Mouse (Mus musculus) kidney, adult 2 months (tissue): Measurements from ENCODE around the gene Acsm5. TPM values are rescaled to one million over a fixed set of nuclear protein-coding genes. Genes with fewer than 3 reads are reported as not detected.
A peak's percentile ranks its signal among the peaks of the same experiment; 100 is the strongest.

ENCODE experiments used
- DNase-seq: peaks from one replicate; pipeline ENCODE4 v3.0.0; 2021
- H3K27ac ChIP-seq: fragments of 200-500 bp; 2 replicates; pipeline ENCODE4 v1.5.1; 2012; ENCODE audit warnings: low read depth, low read length, control low read depth, inconsistent platforms; ENCODE audit not compliant: insufficient read depth
- H3K27me3 ChIP-seq: fragments of 200-500 bp; replicated peaks from 2 replicates; pipeline ENCODE4 v1.6.1; 2012; ENCODE audit warnings: mild to moderate bottlenecking, moderate library complexity, low read length, inconsistent platforms; ENCODE audit not compliant: control insufficient read depth, insufficient read depth
- H3K36me3 ChIP-seq: fragments of 200-500 bp; 2 replicates; pipeline ENCODE4 v1.6.1; 2012; ENCODE audit warnings: mild to moderate bottlenecking, moderate library complexity, low read length, inconsistent platforms; ENCODE audit not compliant: control insufficient read depth, insufficient read depth
- H3K4me1 ChIP-seq: fragments of 200-500 bp; 2 replicates; pipeline ENCODE4 v1.6.1; 2011; ENCODE audit warnings: low read length; ENCODE audit not compliant: control insufficient read depth, insufficient read depth
- H3K4me3 ChIP-seq: fragments of 200-500 bp; 2 replicates; pipeline ENCODE4 v1.5.1; 2011; ENCODE audit warnings: mild to moderate bottlenecking, low read depth, low read length, control low read depth; ENCODE audit not compliant: insufficient read depth
- CTCF ChIP-seq: fragments of 200-500 bp; conservative IDR thresholded peaks from 2 replicates; pipeline ENCODE4 v1.5.1; 2011; ENCODE audit warnings: low read depth, mild to moderate bottlenecking, control low read depth, low read length, moderate library complexity, mixed read lengths; ENCODE audit not compliant: insufficient read depth, insufficient read length
- POLR2A ChIP-seq: fragments of 200-500 bp; IDR thresholded peaks from one replicate; pipeline ENCODE4 v1.6.1; 2011; ENCODE audit warnings: low read depth, low read length, control low read depth
- WGBS: fragments of 180-500 bp; shearing (Covaris S2); methylation state at CpG from one replicate; pipeline ENCODE4 v1.1.7; 2018; 5-methylcytosine and 5-hydroxymethylcytosine counted together
- polyA plus RNA-seq: library from polyadenylated mRNA; depleted of rRNA; stranded (reverse); fragments of >200 nt; gene quantifications from 2 replicates; pipeline ENCODE4 v1.2.3, GENCODE M21; 2012

Gene Acsm5
- polyA plus RNA-seq, 1 experiment = 78.2 TPM

DNA sequence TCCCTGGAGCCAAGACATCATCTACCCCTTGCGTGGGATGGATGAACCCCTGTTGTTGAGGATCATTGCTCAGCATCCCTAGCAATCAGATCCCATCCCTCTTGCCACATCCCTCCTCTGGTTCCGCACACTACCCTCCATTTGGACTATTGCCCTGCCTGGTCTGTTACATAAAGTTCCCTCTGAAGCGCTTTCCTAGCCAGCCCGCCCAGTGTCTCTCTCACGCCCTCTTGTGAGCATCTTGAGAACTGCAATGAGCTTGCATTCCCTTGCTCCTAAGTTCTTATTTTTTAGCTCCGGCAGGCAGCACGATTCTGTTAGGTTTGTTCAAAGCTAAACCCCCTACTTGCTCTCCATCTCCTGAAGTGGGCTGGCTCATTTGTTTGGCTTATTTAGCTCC is 6.2 kb upstream of the Acsm5 start:
- no peaks in the 10 kb centered on the region for H3K27me3 ChIP-seq
- DNase-seq = peak; percentile 93
- H3K36me3 ChIP-seq = no peaks in the 10 kb centered on the region
- H3K27ac ChIP-seq = peak overlapping the region; percentile 22
- H3K4me3 ChIP-seq = no peak overlapping the region
- H3K4me1 ChIP-seq = peaks cover 11% of the 10 kb centered on the region; the same call in 1 of the 2 replicates
- TF ChIP-seq POLR2A (no peak), CTCF (peak; percentile 93)
- 14% methylated on average over 7 of the region's 7 CpGs for WGBS

DNA sequence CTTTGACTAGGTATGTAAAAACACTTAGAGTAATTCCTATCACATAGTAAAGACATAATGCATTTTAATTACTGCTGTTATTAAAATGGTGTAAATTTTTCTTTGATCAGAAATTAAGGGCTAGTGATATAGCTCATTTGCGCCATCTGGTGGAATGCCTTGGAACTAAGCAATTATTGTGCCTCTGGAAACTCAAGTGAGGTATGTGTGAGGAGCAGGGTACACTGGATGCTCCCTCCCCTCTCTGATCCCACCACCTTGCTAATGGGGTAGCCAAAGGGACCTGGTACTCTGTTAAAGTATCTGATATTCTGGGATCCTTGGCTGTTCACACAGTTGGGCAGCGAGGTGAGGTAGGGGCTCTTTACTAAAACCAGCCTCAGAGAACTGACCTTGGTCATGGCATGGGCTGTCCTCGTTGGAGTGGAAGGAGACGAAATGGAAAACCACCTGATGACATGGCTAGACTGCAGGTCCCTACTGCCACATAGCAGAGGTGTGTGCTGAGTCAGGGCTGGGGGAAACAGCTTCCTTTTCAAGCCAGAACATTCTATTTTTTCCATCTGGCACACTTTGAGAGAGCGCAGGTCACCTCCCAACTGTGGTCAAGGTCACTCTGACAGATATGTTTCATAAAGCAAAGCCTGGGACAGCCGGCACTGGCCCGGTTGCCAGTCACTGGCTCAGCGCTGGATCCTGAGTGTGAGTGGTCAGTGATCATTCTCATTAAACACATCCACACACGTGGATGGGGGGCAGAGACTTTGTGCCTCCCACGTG is 3.6 kb upstream of the Acsm5 start:
- H3K4me1 ChIP-seq = peaks cover 11% of the 10 kb centered on the region; the same call in 1 of the 2 replicates
- no peaks in the 10 kb centered on the region for H3K27me3 ChIP-seq
- peak; percentile 63 for DNase-seq
- no peak overlapping the region for H3K4me3 ChIP-seq
- H3K27ac ChIP-seq = no peak overlapping the region
- WGBS = 52% methylated on average over 10 of the region's 10 CpGs
- H3K36me3 ChIP-seq = no peaks in the 10 kb centered on the region
- TF ChIP-seq CTCF (peak; percentile 43), POLR2A (no peak)

DNA sequence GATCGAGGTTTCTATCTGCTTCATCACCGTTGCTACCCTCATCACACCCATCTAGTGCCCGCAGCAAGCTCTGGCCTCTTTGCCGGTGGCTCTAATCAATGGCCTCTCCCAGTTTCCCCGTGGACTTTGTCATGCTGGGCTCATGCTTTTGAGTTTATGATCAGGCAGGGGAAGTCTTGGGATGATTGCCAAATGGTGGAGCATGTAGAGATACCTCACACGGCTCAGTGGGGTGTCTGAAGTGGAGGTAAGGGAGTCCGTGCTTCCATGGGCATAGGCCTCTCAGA is 3.0 kb upstream of the Acsm5 start:
- Histone ChIP-seq H3K36me3 (no peaks in the 10 kb centered on the region), H3K27ac (no peak overlapping the region), H3K4me1 (peaks cover 11% of the 10 kb centered on the region; the same call in 1 of the 2 replicates), H3K27me3 (no peaks in the 10 kb centered on the region), H3K4me3 (no peak overlapping the region)
- WGBS = 72% methylated on average over 7 of the region's 7 CpGs
- no peak for DNase-seq
- TF ChIP-seq POLR2A = no peak
- no peak for TF ChIP-seq CTCF

DNA sequence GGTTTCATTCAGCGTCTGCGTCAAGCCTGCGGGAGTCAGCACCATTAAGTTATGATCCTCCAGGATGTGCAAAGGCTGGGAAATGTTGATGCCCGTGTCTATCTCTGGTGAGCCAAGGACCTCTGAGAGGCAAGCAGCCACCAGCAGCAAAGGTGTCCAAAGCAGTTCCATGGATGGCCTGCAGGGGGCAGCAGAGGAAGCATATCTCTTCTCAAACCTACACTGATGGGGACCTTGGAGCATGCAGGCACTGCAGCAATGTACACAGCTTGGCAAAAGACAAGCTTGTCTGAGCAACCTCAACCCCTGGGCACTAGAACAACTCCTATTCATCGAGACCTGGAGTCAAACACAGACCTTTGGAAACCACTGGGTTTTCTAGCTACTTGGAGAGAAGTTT is 391 bp downstream of the Acsm5 start:
- Histone ChIP-seq H3K27me3 (no peaks in the 10 kb centered on the region), H3K36me3 (no peaks in the 10 kb centered on the region), H3K4me1 (peaks cover 17% of the 10 kb centered on the region; the same call in 1 of the 2 replicates), H3K4me3 (no peak overlapping the region), H3K27ac (no peak overlapping the region)
- DNase-seq = peak; percentile 91
- TF ChIP-seq POLR2A (no peak), CTCF (peak; percentile 95; the same call in 1 of the 2 replicates)
- 37% methylated on average over 5 of the region's 5 CpGs for WGBS

DNA sequence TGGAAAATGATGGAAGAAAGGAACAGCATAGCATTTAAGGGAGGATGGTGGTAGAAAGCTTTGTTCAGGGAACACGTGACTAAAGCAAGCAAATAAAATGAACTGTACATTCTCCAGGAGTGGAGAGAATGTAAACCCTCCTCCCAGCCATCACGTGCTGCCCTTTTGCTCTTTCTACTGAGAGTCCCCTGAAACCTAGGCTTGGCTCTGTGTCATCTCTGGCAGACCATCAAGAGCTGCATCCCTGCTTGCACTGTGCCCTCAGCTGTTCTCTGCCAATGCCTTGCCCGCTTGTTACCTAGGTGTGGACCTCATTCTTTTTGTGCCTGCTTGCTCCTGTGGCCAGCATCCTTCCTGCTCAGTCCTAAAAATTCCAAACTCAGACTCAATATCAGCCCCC is 2.6 kb downstream of the Acsm5 start:
- WGBS = 46% methylated on average over 3 of the region's 3 CpGs
- Histone ChIP-seq H3K4me3 (no peak overlapping the region), H3K27me3 (no peaks in the 10 kb centered on the region), H3K4me1 (peaks cover 28% of the 10 kb centered on the region), H3K36me3 (no peaks in the 10 kb centered on the region), H3K27ac (peak overlapping the region; percentile 98)
- DNase-seq = peak; percentile 96
- TF ChIP-seq POLR2A = no peak
- no peak for TF ChIP-seq CTCF

DNA sequence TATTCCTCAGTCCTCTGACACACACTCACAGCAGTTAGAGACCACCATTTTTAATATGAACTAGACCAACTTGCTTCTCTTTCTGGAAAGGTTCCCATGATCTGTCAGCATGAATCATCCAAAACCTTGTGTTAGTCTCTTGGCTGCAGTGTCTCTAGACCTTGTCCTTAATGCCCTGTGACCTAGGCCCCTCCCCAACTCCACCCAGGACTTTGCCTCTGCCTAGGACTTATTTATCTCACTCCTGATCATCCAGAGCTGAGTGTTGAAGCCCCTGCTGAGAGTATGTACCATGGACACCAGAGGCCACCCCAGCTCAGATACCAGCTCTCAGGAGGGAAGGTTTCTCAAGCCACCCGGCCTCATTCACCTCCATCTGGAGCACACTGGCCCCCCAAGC is 3.1 kb downstream of the Acsm5 start:
- TF ChIP-seq CTCF = no peak
- no peak for TF ChIP-seq POLR2A
- Histone ChIP-seq H3K4me3 (no peak overlapping the region), H3K27ac (peak overlapping the region; percentile 93), H3K4me1 (peaks cover 31% of the 10 kb centered on the region), H3K27me3 (no peaks in the 10 kb centered on the region), H3K36me3 (no peaks in the 10 kb centered on the region)
- 74% methylated on average over 1 of the region's 1 CpGs for WGBS
- peak; percentile 91 for DNase-seq

DNA sequence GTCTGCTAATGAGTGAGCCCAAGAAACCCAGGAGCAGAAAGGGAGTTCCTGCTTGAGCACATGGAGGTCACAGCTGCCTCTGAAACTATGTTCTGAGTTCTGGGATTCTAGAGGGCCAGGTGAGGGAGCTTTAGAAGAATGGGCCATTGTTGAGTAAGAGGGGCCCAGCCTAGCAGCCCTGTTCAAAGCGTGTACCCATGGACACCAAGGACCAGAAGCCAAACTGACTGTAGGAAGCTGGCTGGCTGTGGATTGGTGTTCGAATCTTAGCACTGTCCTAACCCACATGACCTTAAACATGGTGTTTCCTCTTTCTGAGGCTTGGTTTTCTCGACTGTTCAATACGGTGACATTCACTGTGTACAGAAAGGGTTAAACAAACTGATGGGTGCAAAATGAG is 4.1 kb downstream of the Acsm5 start, which contains the start of gene Pdilt:
TSS of gene Pdilt (minus strand) at position 101 of the 400 bp plus-strand sequence.
- DNase-seq = no peak
- Histone ChIP-seq H3K4me3 (no peak within 1 kb of the TSS), H3K27ac (peak within 1 kb of the TSS; percentile 93), H3K27me3 (no peaks in the 10 kb centered on the region), H3K36me3 (no peaks in the 10 kb centered on the region), H3K4me1 (peaks cover 36% of the 10 kb centered on the region)
- TF ChIP-seq POLR2A (no peak), CTCF (no peak)
- 71% methylated on average over 4 of the region's 4 CpGs for WGBS
